Mouse (Mus musculus) skeletal muscle tissue, adult 2 months (tissue): ENCODE measurements at regions not wholly inside any gene's neighbourhood (a gene's known extent, or its start where the extent isn't known, plus 50 kb on each side); places are given as distances from the start of the nearest gene placed in this dataset.

Experiments used
- DNase-seq: peaks from one replicate; pipeline ENCODE4 v3.0.0-alpha.2; 2012; ENCODE audit warnings: low read depth, low spot score

DNA sequence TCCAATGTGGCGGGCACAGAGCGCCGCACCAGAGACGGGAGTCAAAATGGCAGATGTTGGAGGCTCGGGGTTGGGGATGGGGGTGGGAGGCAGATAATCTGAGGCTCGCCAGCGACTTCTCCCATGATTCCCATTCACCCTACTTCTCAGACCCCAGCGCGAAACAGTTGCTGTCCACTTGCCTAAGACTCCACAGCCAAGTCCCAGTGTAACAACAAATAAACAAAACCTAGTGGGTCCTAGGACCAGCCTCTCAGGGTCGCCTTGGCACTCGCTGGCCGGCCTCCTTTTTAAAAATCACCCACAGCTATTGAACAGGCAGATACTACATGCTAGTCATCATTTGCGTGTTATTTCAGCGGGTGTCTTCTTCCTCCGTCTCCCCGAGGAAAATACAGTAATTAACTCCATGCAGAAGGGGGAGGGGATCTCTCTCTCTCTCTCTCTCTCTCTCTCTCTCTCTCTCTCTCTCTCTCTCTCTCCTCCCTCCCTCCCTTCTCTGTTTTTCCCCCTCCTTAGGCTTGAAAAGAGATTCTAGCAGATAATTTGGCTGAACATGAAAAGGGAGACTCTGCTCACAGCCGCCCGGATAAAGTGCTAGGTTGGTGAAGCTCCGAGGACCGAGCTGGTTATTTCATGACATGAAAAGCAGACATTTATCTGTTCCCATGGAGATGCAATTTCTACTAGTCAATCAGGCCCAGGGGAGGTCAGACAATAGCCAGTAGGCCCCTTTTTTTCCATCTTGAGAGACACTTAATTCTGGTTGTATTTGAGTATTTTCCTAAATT, 71.9 kb upstream of the Zfp217 start:
- no peak for DNase-seq

DNA sequence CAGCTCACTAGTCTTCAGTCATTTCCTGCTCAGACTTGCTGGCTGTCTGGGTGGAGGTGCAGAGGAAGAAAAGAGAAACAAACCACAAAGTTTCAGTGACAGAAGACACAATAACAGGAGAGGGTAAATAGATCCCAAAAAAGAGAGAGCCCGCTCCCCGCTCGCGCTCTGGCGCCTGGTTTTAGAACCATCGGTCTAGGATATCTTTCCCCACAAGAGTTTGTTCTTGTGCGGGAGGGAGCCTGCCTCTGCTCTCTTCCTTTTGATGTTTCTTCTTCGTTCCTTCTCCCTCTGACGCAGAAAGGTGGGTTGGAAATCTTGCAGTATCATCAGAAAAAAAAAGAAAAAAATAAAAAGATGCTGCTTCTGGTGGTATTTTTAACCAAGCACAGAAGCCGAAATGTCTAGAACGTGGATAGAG, 71.3 kb upstream of the Zfp217 start:
- no peak for DNase-seq

DNA sequence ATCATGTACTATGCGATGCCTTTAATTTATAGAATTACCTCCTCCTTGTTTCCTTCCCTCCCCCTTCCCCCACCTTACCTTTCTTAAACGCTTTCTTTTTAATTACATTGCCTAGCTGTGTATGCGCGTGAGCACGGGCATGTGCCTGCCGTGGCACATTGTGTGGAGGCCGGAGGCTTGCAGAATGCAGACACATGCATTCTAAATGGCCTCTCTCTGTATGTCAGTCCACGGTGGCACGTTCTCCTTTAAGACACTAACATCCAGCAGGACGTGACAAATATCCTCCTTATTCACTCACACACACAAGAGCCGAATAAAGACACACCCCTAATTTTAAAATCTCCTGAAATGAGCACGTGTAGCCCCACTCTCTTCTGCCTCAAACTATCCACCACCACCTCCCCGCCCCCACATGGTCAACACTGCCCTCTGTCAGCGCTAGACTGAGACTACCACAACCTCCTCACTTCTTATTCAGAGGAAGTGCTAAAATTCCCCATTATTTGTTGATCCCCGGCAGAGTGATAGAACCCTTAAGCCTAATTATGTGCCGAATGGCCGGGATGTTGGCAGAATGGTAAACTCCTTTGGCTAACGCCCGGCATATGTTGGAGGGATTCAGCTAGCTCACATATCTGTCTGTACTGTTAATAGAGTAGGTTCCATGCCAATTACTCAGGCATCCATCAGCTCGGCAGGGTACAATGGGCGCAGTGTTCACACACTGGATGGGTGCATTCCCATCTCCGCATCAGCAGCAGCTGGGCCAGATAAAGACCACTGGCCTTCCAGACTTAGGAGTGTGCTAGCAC, 70.5 kb upstream of the Zfp217 start:
- no peak for DNase-seq

DNA sequence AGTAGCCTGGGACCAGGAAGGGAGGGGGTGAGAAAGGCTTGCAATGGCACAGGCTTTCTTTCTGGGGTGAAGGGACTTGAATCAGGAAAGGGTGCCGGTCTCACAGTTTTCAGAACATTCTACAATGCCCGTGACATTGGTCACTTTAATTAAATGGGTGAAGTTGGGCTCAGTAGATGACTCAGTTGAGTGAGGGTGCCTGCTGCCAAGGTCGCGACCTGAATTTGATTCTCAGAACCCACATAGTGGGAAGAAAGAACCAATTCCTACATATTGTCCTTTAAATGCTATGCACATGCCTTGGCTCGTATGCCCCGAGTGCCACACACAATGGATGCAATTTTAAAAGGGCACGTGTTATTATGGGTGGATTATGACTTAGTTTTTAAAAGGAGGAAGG, 68.4 kb upstream of the Zfp217 start:
- no peak for DNase-seq

DNA sequence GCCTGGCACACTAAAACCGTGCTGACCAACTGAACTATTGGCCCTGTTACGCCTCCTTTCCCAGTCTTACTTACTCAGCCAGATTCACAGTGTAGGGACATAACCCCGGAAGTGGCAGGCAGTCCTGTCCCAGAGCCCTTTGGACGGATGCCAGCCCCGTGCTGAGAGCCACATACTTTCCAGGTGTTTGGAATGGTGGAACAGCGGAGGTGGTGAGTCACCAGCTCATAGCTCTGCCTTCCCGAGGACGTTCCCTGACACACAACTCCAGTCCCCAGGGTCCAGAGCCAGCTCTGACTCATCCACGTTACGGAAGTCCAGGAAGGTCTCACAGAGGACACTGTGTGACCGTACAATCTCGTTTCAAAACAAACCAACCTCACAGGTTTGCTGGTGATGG, 61.2 kb upstream of the Zfp217 start:
- DNase-seq, result peak; percentile 81

DNA sequence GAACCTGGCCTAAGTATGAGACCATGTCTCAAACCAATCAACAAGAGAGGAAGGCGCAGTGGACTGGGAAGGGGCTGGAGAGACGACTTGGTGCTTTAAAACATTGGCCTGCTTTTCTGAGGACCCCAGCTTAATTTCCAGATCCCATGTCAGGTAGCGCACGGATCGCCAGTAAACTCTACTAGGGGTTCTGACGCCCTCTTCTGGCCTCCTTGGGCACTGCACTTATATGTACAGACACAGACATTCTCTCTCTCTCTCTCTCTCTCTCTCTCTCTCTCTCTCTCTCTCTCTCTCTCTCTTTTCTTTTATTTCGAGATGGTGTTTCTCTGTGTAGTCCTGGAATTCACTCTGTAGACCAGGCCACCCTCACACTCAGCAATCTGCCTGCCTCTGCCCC, 60.0 kb upstream of the Zfp217 start:
- no peak for DNase-seq

DNA sequence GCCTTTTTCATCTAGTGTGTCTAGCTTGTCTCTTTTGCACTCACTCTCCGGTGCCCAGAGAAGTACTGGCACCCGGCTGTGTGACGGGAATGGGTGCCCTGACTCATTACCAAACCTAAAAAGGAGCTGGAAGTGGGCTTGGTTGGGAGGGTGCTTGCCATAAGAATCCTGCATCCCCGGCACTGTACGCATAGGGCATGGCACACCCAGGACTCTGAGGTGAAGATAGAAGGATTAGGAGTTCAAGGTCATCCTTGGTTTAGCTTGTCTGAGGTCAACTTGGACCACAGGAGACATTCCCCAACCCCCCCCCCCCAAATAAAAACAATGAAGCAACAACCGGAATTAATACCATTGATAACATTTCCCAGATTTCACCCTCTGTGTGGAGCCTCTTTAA, 59.5 kb upstream of the Zfp217 start:
- no peak for DNase-seq

DNA sequence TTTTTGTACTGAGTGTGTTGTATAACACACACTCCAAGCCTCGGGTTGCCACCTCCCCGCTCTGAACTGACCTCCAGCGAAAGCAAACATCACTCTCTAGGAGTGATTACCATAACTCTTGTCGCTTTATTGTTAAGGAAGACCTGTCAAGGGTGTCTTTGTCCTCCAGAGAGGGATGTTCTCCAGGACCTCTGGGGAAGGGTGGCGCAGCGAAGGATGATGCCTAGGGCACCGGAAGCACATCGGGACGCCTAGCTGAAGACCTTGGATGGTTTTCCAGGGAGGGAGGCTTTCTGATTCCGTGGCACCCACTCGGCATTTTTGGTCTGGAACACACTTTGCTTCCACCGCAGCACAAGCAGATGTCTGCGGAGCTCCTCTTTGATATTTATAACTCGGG, 59.0 kb upstream of the Zfp217 start:
- no peak for DNase-seq

DNA sequence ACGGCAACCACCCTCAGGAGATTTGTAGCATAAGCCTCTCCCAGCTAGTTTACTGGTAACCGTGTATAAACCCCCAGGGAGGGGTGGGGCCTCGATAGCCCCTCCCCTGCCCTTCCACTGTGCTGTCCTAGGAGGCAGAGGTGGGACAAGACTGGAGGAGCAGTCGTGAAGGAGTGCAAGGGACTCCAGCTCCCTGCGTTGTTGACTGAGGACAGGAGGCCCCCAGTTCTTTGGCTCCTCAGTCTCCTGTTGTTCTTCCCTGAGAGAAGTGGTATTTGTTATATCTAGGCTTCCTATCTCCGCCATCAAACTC, 58.5 kb upstream of the Zfp217 start:
- no peak for DNase-seq

DNA sequence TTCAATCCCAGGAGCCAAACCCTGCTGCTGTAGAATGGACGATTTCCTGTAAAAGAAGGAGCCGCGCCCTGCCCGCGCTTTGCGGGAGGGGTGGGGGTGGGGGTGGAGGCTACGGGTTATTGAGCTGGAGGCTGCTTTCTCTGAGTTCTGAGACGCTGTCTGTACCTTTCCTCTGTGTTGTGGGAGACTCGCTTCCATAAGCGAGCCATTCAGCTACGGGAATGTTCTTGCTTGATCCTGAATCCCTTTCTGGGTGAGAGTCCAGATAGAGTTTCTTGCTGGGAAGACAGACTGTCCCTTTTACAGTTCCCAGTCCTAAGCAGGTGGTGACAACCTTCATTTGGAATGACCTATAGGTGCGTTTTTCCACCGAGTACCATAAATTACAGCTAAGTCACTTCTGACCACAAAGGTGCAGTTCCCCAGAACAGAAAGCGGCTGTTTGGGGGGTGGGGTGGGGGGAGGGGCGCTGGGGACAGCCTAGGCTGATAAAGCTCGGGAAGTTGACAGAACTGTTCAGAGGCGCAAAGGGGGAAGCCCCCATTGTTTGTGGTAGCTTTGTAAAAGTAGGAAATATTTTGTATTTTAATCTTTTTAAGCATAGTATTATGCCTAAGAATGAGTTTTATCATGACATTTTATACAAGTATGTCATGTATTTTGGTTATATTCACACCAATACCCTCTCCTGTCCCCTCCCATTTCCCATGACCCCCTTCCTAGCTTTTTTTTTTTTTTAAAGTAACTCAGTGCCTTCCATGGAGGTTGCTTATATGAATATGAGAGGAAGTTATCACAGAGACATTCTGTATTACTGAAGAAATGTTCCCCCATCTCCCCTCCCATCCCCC, 57.9 kb upstream of the Zfp217 start:
- no peak for DNase-seq

DNA sequence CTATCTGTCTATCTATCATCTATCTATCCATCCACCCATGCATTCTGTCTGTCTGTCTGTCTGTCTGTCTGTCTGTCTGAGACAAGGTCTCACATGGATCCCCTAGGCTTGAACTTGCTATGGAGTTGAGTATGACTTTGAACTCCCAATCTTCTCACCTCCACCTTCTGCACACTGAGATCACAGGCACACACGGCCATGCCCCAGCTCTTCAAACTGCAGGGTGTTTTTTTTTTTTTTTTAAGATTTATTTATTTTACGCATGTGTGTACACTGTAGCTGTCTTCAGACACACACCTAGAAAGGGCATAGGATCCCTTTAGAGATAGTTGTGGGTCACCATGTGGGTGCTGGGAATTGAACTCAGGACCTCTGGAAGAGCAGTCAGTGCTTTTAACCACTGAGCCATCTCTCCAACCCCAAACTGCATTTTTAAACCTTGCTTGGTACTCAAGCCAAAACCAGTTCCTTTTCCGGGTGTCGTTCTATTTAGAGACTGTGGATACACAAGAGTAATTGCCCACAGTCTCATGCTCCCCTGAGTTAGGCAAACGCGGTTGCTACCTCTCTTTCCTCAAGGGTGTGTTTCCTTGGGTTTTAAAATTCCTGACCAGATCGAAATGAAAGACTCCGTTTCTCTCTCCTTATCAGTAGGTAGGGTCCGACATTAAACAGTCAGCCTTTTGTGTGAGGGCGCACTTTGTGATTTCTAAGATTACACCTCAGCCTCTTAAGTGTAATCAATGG, 57.0 kb upstream of the Zfp217 start:
- DNase-seq, result no peak

DNA sequence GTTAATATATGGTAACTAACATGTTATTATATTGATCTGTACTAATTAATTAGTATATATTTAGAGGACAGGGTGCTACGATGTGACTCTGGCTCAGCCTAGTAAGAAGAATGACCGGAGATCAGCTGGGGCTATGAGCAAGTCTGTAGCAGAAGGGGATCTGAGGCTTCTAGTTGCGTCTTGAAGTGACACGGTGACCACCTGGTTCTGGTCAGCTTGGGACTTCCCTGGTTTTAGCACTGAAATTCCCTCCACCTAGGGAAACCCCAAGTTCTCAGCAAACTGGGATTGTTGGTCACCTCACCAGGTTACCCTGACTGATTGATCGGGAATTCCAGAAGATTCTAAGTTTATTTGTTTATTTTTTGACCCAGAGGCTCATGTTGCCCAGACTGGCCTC, 55.6 kb upstream of the Zfp217 start:
- no peak for DNase-seq

DNA sequence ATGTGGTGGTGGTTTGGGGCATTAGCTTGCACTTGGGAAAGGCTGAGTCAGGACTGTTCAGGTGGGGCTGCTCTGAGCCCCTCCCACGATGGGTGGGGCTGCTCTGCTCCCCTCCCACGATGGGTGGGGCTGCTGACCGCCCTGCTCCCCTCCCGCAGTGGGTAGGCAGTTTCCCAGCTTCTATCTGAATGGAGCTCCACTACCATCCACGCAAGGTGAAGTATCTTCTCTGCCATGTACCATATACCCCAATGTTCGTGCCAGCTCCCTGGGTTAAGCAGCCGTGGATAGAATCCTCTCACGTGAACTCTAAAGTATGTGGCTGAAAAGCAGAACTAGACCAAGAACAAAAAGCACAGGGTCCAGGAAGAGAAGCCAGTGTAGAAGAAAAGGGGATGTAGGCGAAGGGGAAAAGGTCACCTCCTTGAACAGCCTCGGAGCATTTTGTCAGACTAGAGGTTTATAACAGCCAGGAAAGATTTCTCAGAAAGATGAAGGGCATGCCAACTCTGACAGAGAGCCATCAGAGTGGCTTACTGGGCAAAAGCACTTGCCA, 54.0 kb upstream of the Zfp217 start:
- DNase-seq, result no peak
